In the genomic region with DNA sequence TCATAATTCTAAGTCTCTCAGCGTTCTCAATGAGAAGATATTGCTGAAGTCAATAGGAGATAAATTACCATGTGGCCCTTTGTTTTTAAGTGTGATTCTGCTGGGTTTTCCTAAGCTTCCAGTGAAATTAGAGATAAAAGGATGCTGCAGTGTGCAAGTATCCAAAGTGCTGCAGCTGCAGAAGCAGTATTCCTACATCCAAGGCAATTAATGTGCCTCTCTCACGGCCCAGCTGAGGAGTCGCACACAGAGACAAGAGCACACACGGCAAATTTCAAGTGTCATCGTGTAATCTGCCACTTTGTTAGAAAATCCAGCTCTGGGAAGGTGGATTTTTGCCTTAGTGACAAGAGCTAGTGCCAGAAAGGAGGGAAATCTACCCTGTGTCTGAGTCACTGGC, we compare ENCODE assay signal across 25 mouse cellular contexts.
"Had no signal": no experiment of that assay in that cellular context is flagged by ENCODE, and none has a peak within 500 bp of the region (broad histone marks: within the 10 kb centered on the region; RNA-seq: fewer than 3 reads in every experiment).

No protein-coding gene starts in this region.

- H3K4me2 ChIP-seq: heart, embryonic 12.5 days; hindbrain, embryonic 12.5 days; hindbrain, embryonic 14.5 days; intestine, embryonic 15.5 days; limb, embryonic 13.5 days; limb, embryonic 15.5 days; liver, embryonic 12.5 days had no signal

- DNase-seq: gastrocnemius, postnatal 10 days; gastrocnemius, postnatal 25 days; heart, adult 18-20 months; heart, postnatal 10 days; heart, postnatal 4 days; kidney, adult 18-20 months; kidney, adult 8-10 months; kidney, postnatal 10 days; kidney, postnatal 25 days; layer of hippocampus, adult 9-11 months; layer of hippocampus, postnatal 36 days; left cerebral cortex, postnatal 4 days had no signal

- H3K27me3 ChIP-seq: heart, embryonic 12.5 days; hindbrain, embryonic 12.5 days; intestine, embryonic 15.5 days; limb, embryonic 13.5 days; limb, embryonic 15.5 days; liver, embryonic 12.5 days had no signal

- H3K4me3 ChIP-seq: heart, embryonic 10.5 days; heart, embryonic 12.5 days; hindbrain, embryonic 10.5 days; hindbrain, embryonic 12.5 days; intestine, embryonic 15.5 days; limb, embryonic 13.5 days; limb, embryonic 15.5 days; liver, embryonic 12.5 days had no signal

- H3K9me3 ChIP-seq: heart, embryonic 10.5 days; heart, embryonic 12.5 days; hindbrain, embryonic 10.5 days; hindbrain, embryonic 12.5 days; intestine, embryonic 15.5 days; limb, embryonic 13.5 days; limb, embryonic 15.5 days; liver, embryonic 12.5 days had no signal

- H3K27ac ChIP-seq: heart, embryonic 10.5 days; hindbrain, embryonic 10.5 days; hindbrain, embryonic 12.5 days; hindbrain, embryonic 14.5 days; intestine, embryonic 15.5 days; limb, embryonic 13.5 days; limb, embryonic 15.5 days; liver, embryonic 12.5 days; liver, embryonic 14.5 days had no signal

- H3K4me1 ChIP-seq: heart, embryonic 10.5 days; heart, embryonic 12.5 days; hindbrain, embryonic 10.5 days; hindbrain, embryonic 12.5 days; intestine, embryonic 15.5 days; limb, embryonic 13.5 days; limb, embryonic 15.5 days; liver, embryonic 12.5 days had no signal

- H3K36me3 ChIP-seq: heart, embryonic 10.5 days; heart, embryonic 12.5 days; hindbrain, embryonic 10.5 days; hindbrain, embryonic 12.5 days; intestine, embryonic 15.5 days; limb, embryonic 13.5 days; limb, embryonic 15.5 days; liver, embryonic 12.5 days had no signal

- H3K9ac ChIP-seq: heart, embryonic 12.5 days; hindbrain, embryonic 14.5 days; intestine, embryonic 15.5 days; limb, embryonic 13.5 days; limb, embryonic 15.5 days; liver, embryonic 12.5 days; liver, embryonic 14.5 days had no signal

- ATAC-seq: hindbrain, embryonic 16.5 days; inflammation-experienced regulatory T-cells, adult 6 months; intestine, embryonic 15.5 days; intestine, postnatal 0 days; liver, embryonic 12.5 days had no signal
